ENCODE assay signal across 10 mouse cellular contexts in the genomic region with DNA sequence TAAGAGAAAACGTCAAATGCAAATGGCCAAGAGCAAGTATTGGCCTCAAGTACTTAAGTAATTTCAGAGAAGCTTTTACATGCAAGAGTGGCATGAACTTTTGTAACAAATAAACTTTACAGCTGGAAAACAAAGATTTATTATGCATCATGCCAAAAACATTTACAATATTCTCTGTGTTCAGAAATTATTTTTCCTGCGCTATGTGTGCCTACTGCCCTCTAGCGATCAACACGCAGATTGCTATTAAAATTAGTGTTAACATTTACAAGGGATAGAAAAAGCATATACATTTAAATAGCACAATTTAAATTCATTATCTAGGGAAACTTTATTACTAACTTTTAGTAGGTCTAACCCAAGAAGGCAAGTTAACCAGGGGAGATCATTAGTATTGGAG. TPM values are rescaled to one million over a fixed set of nuclear protein-coding genes. Genes with fewer than 3 reads are reported as not detected.
DNase-seq lines count a peak whose midpoint lies in the region; ATAC-seq and TF ChIP-seq lines count a peak whose summit lies in the region.
"Had no signal": no experiment of that assay in that cellular context is flagged by ENCODE, and none has a peak within 500 bp of the region (broad histone marks: within the 10 kb centered on the region; RNA-seq: fewer than 3 reads in every experiment).

No protein-coding gene starts in this region.

- no peaks in the 10 kb centered on the region for H3K4me1 ChIP-seq in forebrain, embryonic 14.5 days (ENCODE audit: control insufficient read depth, insufficient read depth, low read length)
- no peaks in the 10 kb centered on the region for H3K4me1 ChIP-seq in forebrain, embryonic 12.5 days
- no peaks in the 10 kb centered on the region for H3K4me1 ChIP-seq in lung, postnatal 0 days (ENCODE audit: insufficient read depth, low read depth, low read length)

- H3K4me2 ChIP-seq in forebrain, embryonic 14.5 days (ENCODE audit: low read length), result no peak overlapping the region
- no peak overlapping the region for H3K4me2 ChIP-seq in forebrain, embryonic 12.5 days
- H3K4me2 ChIP-seq in lung, postnatal 0 days (replicated peaks; ENCODE audit: low read depth, low read length), result no peak overlapping the region

- no peaks in the 10 kb centered on the region for H3K27me3 ChIP-seq in forebrain, embryonic 14.5 days (replicated peaks; ENCODE audit: control insufficient read depth, insufficient read depth, low read length)
- no peaks in the 10 kb centered on the region for H3K27me3 ChIP-seq in forebrain, embryonic 12.5 days
- H3K27me3 ChIP-seq in lung, postnatal 0 days (replicated peaks; ENCODE audit: insufficient read depth, low read length), result no peaks in the 10 kb centered on the region

- 23% methylated on average over 4 of the region's 4 CpGs for WGBS in forebrain, embryonic 14.5 days
- 24% methylated on average over 4 of the region's 4 CpGs for WGBS in forebrain, embryonic 12.5 days
- WGBS in lung, postnatal 0 days, result 16% methylated on average over 4 of the region's 4 CpGs

- no peak for ATAC-seq in forebrain, embryonic 14.5 days
- ATAC-seq in forebrain, embryonic 12.5 days (ENCODE audit: low FRiP score), result no peak
- no peak for ATAC-seq in lung, postnatal 0 days
- ATAC-seq in erythroblast, adult 5-6 weeks (replicated peaks; ENCODE audit: low FRiP score, poor library complexity, severe bottlenecking), result no peak

- H3K4me3 ChIP-seq in forebrain, embryonic 14.5 days (ENCODE audit: low read depth, low read length), result no peak overlapping the region
- no peak overlapping the region for H3K4me3 ChIP-seq in forebrain, embryonic 12.5 days (replicated peaks)
- H3K4me3 ChIP-seq in lung, postnatal 0 days (ENCODE audit: low read depth, low read length), result no peak overlapping the region

- no peaks in the 10 kb centered on the region for H3K9me3 ChIP-seq in forebrain, embryonic 14.5 days (replicated peaks; ENCODE audit: control insufficient read depth, low read length)
- no peaks in the 10 kb centered on the region for H3K9me3 ChIP-seq in forebrain, embryonic 12.5 days
- no peaks in the 10 kb centered on the region for H3K9me3 ChIP-seq in lung, postnatal 0 days (ENCODE audit: low read length)

- TF ChIP-seq EP300 in lung, postnatal 0 days (IDR thresholded peaks at IDR 0.05), result no peak

- no peak overlapping the region for H3K9ac ChIP-seq in forebrain, embryonic 14.5 days (ENCODE audit: low read length)
- no peak overlapping the region for H3K9ac ChIP-seq in forebrain, embryonic 12.5 days
- no peak overlapping the region for H3K9ac ChIP-seq in lung, postnatal 0 days (replicated peaks; ENCODE audit: low read depth)

- peak; percentile 84 for TF ChIP-seq CTCF in lung, postnatal 0 days (IDR thresholded peaks at IDR 0.05)
- TF ChIP-seq CTCF in brain, embryonic 14.5 days (IDR thresholded peaks at IDR 0.05; ENCODE audit: borderline replicate concordance, extremely low read depth, insufficient read depth, insufficient read length), result peak; percentile 31

- no peaks in the 10 kb centered on the region for H3K36me3 ChIP-seq in forebrain, embryonic 14.5 days (ENCODE audit: control insufficient read depth, insufficient read depth, low read length)
- H3K36me3 ChIP-seq in forebrain, embryonic 12.5 days (replicated peaks), result no peaks in the 10 kb centered on the region
- no peaks in the 10 kb centered on the region for H3K36me3 ChIP-seq in lung, postnatal 0 days (ENCODE audit: insufficient read depth, low read length)

- DNase-seq in forebrain, embryonic 14.5 days (ENCODE audit: low spot score), result peak; percentile 71
- peak; percentile 73 for DNase-seq in lung, postnatal 0 days (ENCODE audit: low spot score)
- no peak for DNase-seq in lung, adult 18-20 months
- DNase-seq in brain, embryonic 14.5 days (ENCODE audit: low read depth), result peak; percentile 67
- peak; percentile 74 for DNase-seq in retina, embryonic 14.5 days (ENCODE audit: low spot score)
- DNase-seq in urinary bladder, postnatal 10 days (ENCODE audit: low spot score), result no peak
- DNase-seq: kidney, postnatal 14 days had no signal

- no peak for TF ChIP-seq POLR2A in brain, embryonic 14.5 days (IDR thresholded peaks at IDR 0.05; ENCODE audit: borderline replicate concordance, extremely low read depth, insufficient read depth, insufficient read length, poor library complexity, severe bottlenecking)

- no peak overlapping the region for H3K27ac ChIP-seq in forebrain, embryonic 14.5 days (ENCODE audit: low read depth, low read length)
- no peak overlapping the region for H3K27ac ChIP-seq in forebrain, embryonic 12.5 days
- no peak overlapping the region for H3K27ac ChIP-seq in lung, postnatal 0 days (ENCODE audit: low read length)
- H3K27ac ChIP-seq: macrophage had no signal

RNA-seq across cellular contexts. Expression of gene Tspyl4, which starts 29.5 kb away (rescaled TPM):
- 88.2 and 103 TPM in 2 replicates for polyA plus RNA-seq in forebrain, embryonic 14.5 days (2014; fragmentation: Nextera tagmentation; extraction: Ambion mirVana)
- polyA plus RNA-seq in forebrain, embryonic 12.5 days (2016; fragmentation: Nextera tagmentation; extraction: Ambion mirVana), result 99.3 and 103 TPM in 2 replicates
- 7.7 and 9.7 TPM in 2 replicates for polyA plus RNA-seq in lung, postnatal 0 days (2015; fragmentation: Nextera tagmentation; extraction: Ambion mirVana)
- 140 and 191 TPM in 2 replicates for polyA plus RNA-seq in brain, embryonic 14.5 days (2012; rRNA removed)
- total RNA-seq in erythroblast, adult 5-6 weeks (2015; ENCODE audit: low replicate concordance), result 4.2 TPM in 1 of 2 replicates, not detected in the other
- 1.1 and 1.5 TPM in 2 replicates for total RNA-seq in erythroblast, adult 5-6 weeks (2017; ENCODE audit: low replicate concordance)

RNA-seq across cellular contexts. Expression of gene Tspyl1, which starts 44.7 kb away (rescaled TPM):
- polyA plus RNA-seq in forebrain, embryonic 14.5 days (2014; fragmentation: Nextera tagmentation; extraction: Ambion mirVana), result 70.6 and 75.6 TPM in 2 replicates
- 98.6 and 99.9 TPM in 2 replicates for polyA plus RNA-seq in forebrain, embryonic 12.5 days (2016; fragmentation: Nextera tagmentation; extraction: Ambion mirVana)
- polyA plus RNA-seq in lung, postnatal 0 days (2015; fragmentation: Nextera tagmentation; extraction: Ambion mirVana), result 73.3 and 79.6 TPM in 2 replicates
- 68.5 and 77.6 TPM in 2 replicates for polyA plus RNA-seq in brain, embryonic 14.5 days (2012; rRNA removed)
- total RNA-seq in erythroblast, adult 5-6 weeks (2015; ENCODE audit: low replicate concordance), result 40.3 and 45.2 TPM in 2 replicates
- 46.2 and 46.8 TPM in 2 replicates for total RNA-seq in erythroblast, adult 5-6 weeks (2017; ENCODE audit: low replicate concordance)

Comparison
In these comparisons a context has a peak if more than half of its experiments do, and no peak if none do; other contexts are left out.
1. DNase-seq: peak in forebrain, embryonic 14.5 days (single experiment), lung, postnatal 0 days (single experiment), brain, embryonic 14.5 days (single experiment) and retina, embryonic 14.5 days (single experiment); none in lung, adult 18-20 months (0 of 2) and urinary bladder, postnatal 10 days (single experiment).